Mouse (Mus musculus): ENCODE results near the gene Pnpo. TPM values are rescaled to one million over a fixed set of nuclear protein-coding genes. Genes with fewer than 3 reads are reported as not detected.

The Pnpo gene
- polyA plus RNA-seq (2015; fragmentation: Nextera tagmentation; extraction: Ambion mirVana): 63.6 and 85.7 TPM in 2 replicates

DNA sequence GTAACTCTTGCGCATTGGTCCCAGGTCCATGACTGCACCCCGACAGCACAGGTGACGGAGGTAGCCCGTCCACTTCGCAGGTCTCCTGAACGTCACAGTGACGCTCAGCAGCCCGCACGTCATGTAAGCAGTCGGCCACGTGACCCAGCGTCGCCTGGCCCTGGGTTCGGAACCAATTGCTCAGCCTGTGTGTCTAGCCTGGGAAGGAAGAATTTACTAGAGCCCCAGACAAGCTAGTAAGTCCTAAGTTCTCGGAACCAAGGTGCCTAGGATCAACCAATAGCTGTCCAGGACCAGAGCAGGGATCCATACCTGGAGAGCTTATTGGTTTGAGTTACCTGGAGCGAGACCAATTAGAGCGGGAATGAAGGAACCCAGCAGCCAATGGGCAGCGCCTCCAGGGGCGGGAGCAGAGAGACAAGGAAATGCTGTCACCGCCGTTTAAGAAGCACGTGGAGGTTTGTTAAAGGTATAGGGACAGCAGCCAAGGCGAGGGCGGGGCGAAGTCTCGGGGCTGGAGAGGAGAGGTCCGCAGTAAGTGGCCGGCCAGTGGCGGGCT lies at the start of gene Pnpo:
Gene Pnpo (minus strand): TSS at position 241 of the 559 bp plus-strand sequence.
- Histone ChIP-seq H3K36me3 (no peaks in the 10 kb centered on the region), H3K4me3 (replicated peaks) (peak within 1 kb of the TSS; percentile 54), H3K27ac (peak within 1 kb of the TSS; percentile 74), H3K9ac (peak within 1 kb of the TSS; percentile 33; the same call in 1 of the 2 replicates), H3K27me3 (replicated peaks) (no peaks in the 10 kb centered on the region), H3K4me2 (peak within 1 kb of the TSS; percentile 84), H3K4me1 (peaks cover 27% of the 10 kb centered on the region), H3K9me3 (no peaks in the 10 kb centered on the region)
- ATAC-seq (ENCODE audit: insufficient read depth, low FRiP score, low read depth): peak; percentile 93
- WGBS: under 1% methylated on average over 29 of the region's 29 CpGs

DNA sequence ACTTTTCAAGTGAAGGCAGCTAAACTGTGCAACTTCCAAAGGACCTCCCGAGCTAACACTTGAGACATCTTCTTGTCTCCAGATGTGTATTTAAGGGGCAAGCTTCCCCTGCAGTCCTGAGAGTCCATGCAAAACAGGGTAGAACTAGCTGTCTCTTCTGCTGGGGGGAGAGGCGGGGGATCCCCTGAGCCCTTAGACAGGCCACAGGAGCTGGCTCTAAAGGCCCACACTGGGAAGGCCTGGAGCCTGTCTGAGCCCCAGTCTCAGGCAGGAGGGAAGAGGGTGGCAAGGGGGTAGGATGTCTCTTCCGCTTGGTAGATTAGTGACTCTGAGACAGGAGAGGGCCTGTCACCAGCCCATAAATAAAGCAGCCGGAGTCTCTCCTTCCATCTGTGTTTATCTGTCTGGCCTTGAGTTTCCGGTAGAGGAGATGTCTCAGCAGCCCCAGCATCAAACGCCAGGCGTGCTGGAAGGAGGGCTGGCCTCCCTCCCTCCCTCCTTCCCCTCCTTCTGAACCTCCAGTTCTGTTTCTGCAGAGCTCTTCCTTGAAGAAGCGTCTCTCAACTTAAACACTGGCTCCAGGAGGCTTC lies 49.0 kb upstream of the Pnpo start:
- peaks cover 23% of the 10 kb centered on the region for H3K4me1 ChIP-seq
- H3K27ac ChIP-seq: peak overlapping the region; percentile 67
- WGBS: 31% methylated on average over 8 of the region's 8 CpGs
- H3K9ac ChIP-seq: no peak overlapping the region
- H3K27me3 ChIP-seq (replicated peaks): no peaks in the 10 kb centered on the region; the same call in 1 of the 2 replicates
- no peaks in the 10 kb centered on the region for H3K9me3 ChIP-seq
- H3K36me3 ChIP-seq: no peaks in the 10 kb centered on the region
- ATAC-seq (ENCODE audit: insufficient read depth, low FRiP score, low read depth): no peak
- H3K4me2 ChIP-seq: no peak overlapping the region
- H3K4me3 ChIP-seq (replicated peaks): no peak overlapping the region

GRCm38 (mm10) chr11:96991501-96991900 lies 47.7 kb upstream of the Pnpo start:
- Histone ChIP-seq H3K4me1 (peaks cover 14% of the 10 kb centered on the region; the same call in 1 of the 2 replicates), H3K4me3 (replicated peaks) (no peak overlapping the region), H3K4me2 (no peak overlapping the region), H3K9ac (no peak overlapping the region), H3K27ac (no peak overlapping the region), H3K27me3 (replicated peaks) (no peaks in the 10 kb centered on the region; the same call in 1 of the 2 replicates), H3K9me3 (no peaks in the 10 kb centered on the region), H3K36me3 (no peaks in the 10 kb centered on the region)
- WGBS: 69% methylated on average over 5 of the region's 5 CpGs
- ATAC-seq (ENCODE audit: insufficient read depth, low FRiP score, low read depth): no peak

GRCm38 (mm10) chr11:96987873-96988655 lies 44.3 kb upstream of the Pnpo start:
- peak overlapping the region; percentile 51 for H3K4me2 ChIP-seq
- no peak overlapping the region for H3K9ac ChIP-seq
- 8% methylated on average over 31 of the region's 31 CpGs for WGBS
- no peaks in the 10 kb centered on the region for H3K9me3 ChIP-seq
- H3K27me3 ChIP-seq (replicated peaks): peaks cover 3% of the 10 kb centered on the region
- H3K4me1 ChIP-seq: peaks cover 9% of the 10 kb centered on the region; the same call in 1 of the 2 replicates
- H3K36me3 ChIP-seq: no peaks in the 10 kb centered on the region
- ATAC-seq (ENCODE audit: insufficient read depth, low FRiP score, low read depth): no peak
- H3K27ac ChIP-seq: no peak overlapping the region
- peak overlapping the region; percentile 14 for H3K4me3 ChIP-seq (replicated peaks)

GRCm38 (mm10) chr11:96986463-96986862 lies 42.7 kb upstream of the Pnpo start:
- H3K27ac ChIP-seq: no peak overlapping the region
- H3K36me3 ChIP-seq: no peaks in the 10 kb centered on the region
- peaks cover 3% of the 10 kb centered on the region for H3K27me3 ChIP-seq (replicated peaks)

GRCm38 (mm10) chr11:96984903-96985302 lies 41.1 kb upstream of the Pnpo start:
- WGBS: 34% methylated on average over 4 of the region's 4 CpGs
- H3K36me3 ChIP-seq: no peaks in the 10 kb centered on the region
- peaks cover 3% of the 10 kb centered on the region for H3K27me3 ChIP-seq (replicated peaks)
- peaks cover 2% of the 10 kb centered on the region; the same call in 1 of the 2 replicates for H3K4me1 ChIP-seq
- no peak overlapping the region for H3K4me3 ChIP-seq (replicated peaks)
- H3K4me2 ChIP-seq: no peak overlapping the region
- no peak for ATAC-seq (ENCODE audit: insufficient read depth, low FRiP score, low read depth)
- H3K9ac ChIP-seq: no peak overlapping the region
- no peaks in the 10 kb centered on the region for H3K9me3 ChIP-seq
- H3K27ac ChIP-seq: no peak overlapping the region

More at GRCm38 (mm10) chr11:96986463-96986862, 42.7 kb upstream of the Pnpo start:
- ATAC-seq (ENCODE audit: insufficient read depth, low FRiP score, low read depth): no peak
- Histone ChIP-seq H3K4me3 (replicated peaks) (no peak overlapping the region), H3K9me3 (no peaks in the 10 kb centered on the region), H3K9ac (no peak overlapping the region), H3K4me1 (peaks cover 2% of the 10 kb centered on the region; the same call in 1 of the 2 replicates), H3K4me2 (no peak overlapping the region)
- WGBS: 25% methylated on average over 3 of the region's 3 CpGs

GRCm38 (mm10) chr11:96982859-96983258 lies 39.1 kb upstream of the Pnpo start, which contains the start of gene Sp2:
TSS of gene Sp2 (minus strand) at chr11:96982959.
- Histone ChIP-seq H3K4me3 (replicated peaks) (no peak within 1 kb of the TSS), H3K4me1 (peaks cover 10% of the 10 kb centered on the region; the same call in 1 of the 2 replicates), H3K27ac (no peak within 1 kb of the TSS), H3K4me2 (no peak within 1 kb of the TSS), H3K9me3 (no peaks in the 10 kb centered on the region), H3K9ac (no peak within 1 kb of the TSS), H3K27me3 (replicated peaks) (peaks cover 3% of the 10 kb centered on the region), H3K36me3 (no peaks in the 10 kb centered on the region)
- 77% methylated on average over 7 of the region's 7 CpGs for WGBS
- no peak for ATAC-seq (ENCODE audit: insufficient read depth, low FRiP score, low read depth)

DNA sequence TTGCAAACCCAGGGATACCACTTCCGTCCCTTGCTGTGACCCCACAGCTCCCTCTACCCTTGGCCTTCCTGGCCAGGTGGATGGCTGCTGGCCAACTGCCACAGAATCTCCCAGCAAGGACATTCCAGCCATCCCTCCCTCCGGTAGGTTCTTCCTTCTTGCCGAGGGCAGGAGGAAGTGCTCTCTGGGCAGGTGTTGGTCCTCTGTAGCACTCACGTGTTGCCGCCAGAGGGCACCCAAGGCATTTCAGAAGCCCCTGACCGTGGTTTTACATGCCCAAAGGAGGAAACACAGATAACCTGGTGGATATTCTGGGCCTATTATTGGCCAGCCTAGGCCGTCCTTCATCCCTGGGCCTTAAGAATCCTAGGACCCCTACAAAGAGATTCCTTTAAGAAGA lies 38.6 kb upstream of the Pnpo start:
- no peak overlapping the region for H3K27ac ChIP-seq
- ATAC-seq (ENCODE audit: insufficient read depth, low FRiP score, low read depth): no peak
- peaks cover 10% of the 10 kb centered on the region; the same call in 1 of the 2 replicates for H3K4me1 ChIP-seq
- H3K4me3 ChIP-seq (replicated peaks): no peak overlapping the region
- no peak overlapping the region for H3K4me2 ChIP-seq
- no peak overlapping the region for H3K9ac ChIP-seq
- no peaks in the 10 kb centered on the region for H3K9me3 ChIP-seq
- peaks cover 3% of the 10 kb centered on the region for H3K27me3 ChIP-seq (replicated peaks)
- 1% methylated on average over 7 of the region's 7 CpGs for WGBS
- no peaks in the 10 kb centered on the region for H3K36me3 ChIP-seq

- WGBS: 64% methylated on average over 15 of the region's 15 CpGs
- Histone ChIP-seq H3K4me1 (peaks cover 12% of the 10 kb centered on the region; the same call in 1 of the 2 replicates), H3K27ac (no peak overlapping the region), H3K9me3 (no peaks in the 10 kb centered on the region), H3K36me3 (no peaks in the 10 kb centered on the region), H3K4me3 (replicated peaks) (no peak overlapping the region), H3K9ac (no peak overlapping the region), H3K4me2 (no peak overlapping the region), H3K27me3 (replicated peaks) (peaks cover 3% of the 10 kb centered on the region)
- no peak for ATAC-seq (ENCODE audit: insufficient read depth, low FRiP score, low read depth)
Measured at GRCm38 (mm10) chr11:96981461-96981860, 37.7 kb upstream of the Pnpo start.

DNA sequence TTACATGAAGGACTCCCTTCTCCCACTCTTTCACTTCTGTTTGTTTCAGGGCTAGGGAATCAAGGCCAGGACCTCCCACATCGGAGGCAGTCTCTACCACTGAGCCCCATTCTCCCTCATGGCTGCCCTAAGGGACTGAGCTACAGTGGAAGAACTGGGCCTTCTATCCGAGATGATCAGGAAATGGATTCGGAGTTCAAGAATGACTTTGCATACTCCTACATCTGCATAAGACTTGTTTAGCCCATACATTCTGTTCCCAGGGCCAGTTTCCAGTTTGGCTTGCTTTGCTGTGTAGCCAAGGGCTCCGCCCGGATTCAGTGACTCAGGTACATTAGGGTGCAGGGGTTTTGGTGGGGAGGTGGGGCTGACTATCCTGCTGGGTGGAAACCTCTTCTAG lies 36.2 kb upstream of the Pnpo start:
- no peak overlapping the region for H3K4me3 ChIP-seq (replicated peaks)
- no peak overlapping the region for H3K9ac ChIP-seq
- no peaks in the 10 kb centered on the region; the same call in 1 of the 2 replicates for H3K27me3 ChIP-seq (replicated peaks)
- H3K27ac ChIP-seq: peak overlapping the region; percentile 46
- no peaks in the 10 kb centered on the region for H3K9me3 ChIP-seq
- no peaks in the 10 kb centered on the region for H3K36me3 ChIP-seq
- WGBS: 69% methylated on average over 5 of the region's 5 CpGs
- ATAC-seq (ENCODE audit: insufficient read depth, low FRiP score, low read depth): no peak
- H3K4me1 ChIP-seq: peaks cover 18% of the 10 kb centered on the region; the same call in 1 of the 2 replicates
- H3K4me2 ChIP-seq: no peak overlapping the region

DNA sequence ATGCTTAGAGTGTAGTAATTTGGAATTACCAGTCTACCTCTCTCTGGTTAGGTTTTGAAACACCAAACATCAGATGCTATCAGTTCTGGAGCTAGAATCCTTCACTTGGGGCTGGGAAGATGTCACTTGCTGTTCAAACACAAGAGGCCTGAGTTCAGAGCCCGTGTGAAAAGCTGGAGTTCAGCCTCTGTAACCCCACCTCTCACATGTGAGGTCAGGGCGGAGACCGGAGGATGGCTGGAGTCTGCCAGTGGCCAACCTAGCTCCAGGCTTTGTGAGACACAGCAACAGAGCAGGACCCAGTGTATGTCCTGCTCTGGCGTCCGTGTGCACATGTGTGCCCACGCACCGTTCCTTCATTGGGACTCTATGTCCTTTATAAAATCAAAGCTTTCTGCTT lies 35.5 kb upstream of the Pnpo start:
- 78% methylated on average over 7 of the region's 7 CpGs for WGBS
- Histone ChIP-seq H3K4me3 (replicated peaks) (no peak overlapping the region), H3K9ac (no peak overlapping the region), H3K36me3 (no peaks in the 10 kb centered on the region), H3K4me1 (peaks cover 18% of the 10 kb centered on the region; the same call in 1 of the 2 replicates), H3K9me3 (no peaks in the 10 kb centered on the region), H3K27me3 (replicated peaks) (no peaks in the 10 kb centered on the region; the same call in 1 of the 2 replicates), H3K27ac (peak overlapping the region; percentile 46), H3K4me2 (no peak overlapping the region)
- ATAC-seq (ENCODE audit: insufficient read depth, low FRiP score, low read depth): no peak
